Mouse (Mus musculus) CD4-positive helper T cell, adult 2 months (primary cell): ENCODE results near the gene Svs3b.
"Not testable (repeated sequence)": the region's sequence is repeated elsewhere in the genome, so short reads cannot be mapped to it uniquely, and the experiment has no call there.

Source experiments
- DNase-seq: peaks from one replicate; pipeline ENCODE4 v3.0.0-alpha.2; 2012; ENCODE audit warnings: low read depth, missing footprints, low spot score

Svs3b gene

GRCm38 (mm10) chr2:164256540-164256939 is at the start of gene Svs3b:
TSS of gene Svs3b (minus strand) at chr2:164256640.
- DNase-seq, result not testable (repeated sequence)

- DNase-seq, result not testable (repeated sequence)
Observed at GRCm38 (mm10) chr2:164288968-164289367, 32.5 kb upstream of the Svs3b start, which contains the start of gene Svs3a. TSS of gene Svs3a (plus strand) at chr2:164289268.

- DNase-seq, result no peak
Observed at GRCm38 (mm10) chr2:164278359-164278758, 21.9 kb upstream of the Svs3b start, which contains the start of gene Svs4. TSS of gene Svs4 (minus strand) at chr2:164278459.

GRCm38 (mm10) chr2:164238366-164238765 is 18.1 kb downstream of the Svs3b start, which contains the start of gene Svs2:
TSS of gene Svs2 (minus strand) at chr2:164238466.
- DNase-seq, result no peak

GRCm38 (mm10) chr2:164232671-164233070 is 23.8 kb downstream of the Svs3b start:
- no peak for DNase-seq

GRCm38 (mm10) chr2:164228361-164229070 is 27.9 kb downstream of the Svs3b start:
- DNase-seq, result no peak

GRCm38 (mm10) chr2:164221522-164221921 is 34.9 kb downstream of the Svs3b start, which contains the start of gene Wfdc15b:
TSS of gene Wfdc15b (minus strand) at chr2:164221660.
- no peak for DNase-seq

GRCm38 (mm10) chr2:164219295-164219694 is 37.1 kb downstream of the Svs3b start:
- no peak for DNase-seq

GRCm38 (mm10) chr2:164212711-164213110 is 43.7 kb downstream of the Svs3b start:
- DNase-seq, result no peak

GRCm38 (mm10) chr2:164210892-164211291 is 45.5 kb downstream of the Svs3b start:
- DNase-seq, result peak; percentile 34

- DNase-seq, result no peak
Observed at GRCm38 (mm10) chr2:164206676-164207075, 49.8 kb downstream of the Svs3b start.

GRCm38 (mm10) chr2:164206011-164206410 is 50.4 kb downstream of the Svs3b start:
- not testable (repeated sequence) for DNase-seq
